Mouse (Mus musculus): ENCODE data around the gene Hbp1. TPM values are rescaled to one million over a fixed set of nuclear protein-coding genes. Genes with fewer than 3 reads are reported as not detected.

Hbp1 gene
- polyA plus RNA-seq, 1 experiment: 94.9 TPM

DNA sequence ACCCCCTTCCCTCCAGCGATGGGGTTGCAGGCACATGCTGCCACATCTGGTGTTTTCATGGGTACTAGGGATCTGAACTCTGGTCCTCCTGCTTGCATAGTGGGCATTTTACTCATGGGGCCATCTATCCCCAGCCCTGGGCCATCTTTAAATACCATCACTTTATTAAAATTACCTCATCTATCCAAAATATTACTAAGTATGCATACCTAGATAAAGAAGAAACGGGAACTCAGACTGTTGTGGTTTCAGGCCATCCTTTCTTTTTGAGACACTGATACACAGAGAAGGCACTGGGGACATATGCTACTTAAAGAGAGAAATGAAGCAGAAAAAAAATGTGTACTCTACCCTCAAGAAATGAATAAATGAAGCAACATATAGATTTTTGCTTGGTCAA is 36.1 kb upstream of the Hbp1 start:
- TF ChIP-seq POLR2A (IDR thresholded peaks at IDR 0.05; ENCODE audit: control insufficient read depth, extremely low read depth, insufficient read depth, low read length, poor library complexity): no peak
- TF ChIP-seq CTCF (IDR thresholded peaks at IDR 0.05; ENCODE audit: borderline replicate concordance, control insufficient read depth, extremely low read depth, insufficient read depth, low read length, poor library complexity): no peak
- WGBS: 88% methylated on average over 2 of the region's 2 CpGs
- no peaks in the 10 kb centered on the region for H3K36me3 ChIP-seq (ENCODE audit: control insufficient read depth, insufficient read depth, low read length)

DNA sequence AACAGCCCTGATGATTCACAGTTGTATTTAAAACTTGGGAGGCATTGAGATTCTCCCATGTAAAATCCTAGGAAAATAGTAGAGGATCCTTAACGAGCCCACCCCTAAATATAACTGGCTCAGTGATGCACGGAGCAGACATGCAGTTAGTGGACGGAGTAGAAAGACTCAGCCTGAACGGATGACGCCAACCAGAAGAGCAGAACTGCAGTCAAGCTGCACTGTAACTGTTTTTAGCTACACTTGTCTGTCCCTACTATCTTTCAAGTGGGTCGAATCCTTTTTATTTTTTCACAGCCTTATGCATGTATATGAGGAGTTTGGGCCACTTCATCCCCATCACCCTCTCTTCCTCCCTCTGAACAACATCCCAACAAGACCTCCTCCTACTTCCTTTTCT is 35.4 kb upstream of the Hbp1 start:
- Histone ChIP-seq H3K27ac (ENCODE audit: control insufficient read depth, insufficient read depth, low read length) (no peak overlapping the region), H3K4me1 (replicated peaks; ENCODE audit: control insufficient read depth, insufficient read depth, low read length) (peaks cover 6% of the 10 kb centered on the region), H3K4me3 (ENCODE audit: control insufficient read depth, insufficient read depth, low read length) (no peak overlapping the region), H3K27me3 (ENCODE audit: control insufficient read depth, insufficient read depth, low read length) (no peaks in the 10 kb centered on the region), H3K36me3 (ENCODE audit: control insufficient read depth, insufficient read depth, low read length) (no peaks in the 10 kb centered on the region)
- no peak for DNase-seq
- TF ChIP-seq POLR2A (IDR thresholded peaks at IDR 0.05; ENCODE audit: control insufficient read depth, extremely low read depth, insufficient read depth, low read length, poor library complexity) (no peak), CTCF (IDR thresholded peaks at IDR 0.05; ENCODE audit: borderline replicate concordance, control insufficient read depth, extremely low read depth, insufficient read depth, low read length, poor library complexity) (no peak)
- WGBS: 93% methylated on average over 6 of the region's 6 CpGs

More for the DNA sequence above, 36.1 kb upstream of the Hbp1 start:
- peaks cover 6% of the 10 kb centered on the region for H3K4me1 ChIP-seq (replicated peaks; ENCODE audit: control insufficient read depth, insufficient read depth, low read length)
- H3K27me3 ChIP-seq (ENCODE audit: control insufficient read depth, insufficient read depth, low read length): no peaks in the 10 kb centered on the region
- no peak for DNase-seq
- no peak overlapping the region for H3K4me3 ChIP-seq (ENCODE audit: control insufficient read depth, insufficient read depth, low read length)
- no peak overlapping the region for H3K27ac ChIP-seq (ENCODE audit: control insufficient read depth, insufficient read depth, low read length)

DNA sequence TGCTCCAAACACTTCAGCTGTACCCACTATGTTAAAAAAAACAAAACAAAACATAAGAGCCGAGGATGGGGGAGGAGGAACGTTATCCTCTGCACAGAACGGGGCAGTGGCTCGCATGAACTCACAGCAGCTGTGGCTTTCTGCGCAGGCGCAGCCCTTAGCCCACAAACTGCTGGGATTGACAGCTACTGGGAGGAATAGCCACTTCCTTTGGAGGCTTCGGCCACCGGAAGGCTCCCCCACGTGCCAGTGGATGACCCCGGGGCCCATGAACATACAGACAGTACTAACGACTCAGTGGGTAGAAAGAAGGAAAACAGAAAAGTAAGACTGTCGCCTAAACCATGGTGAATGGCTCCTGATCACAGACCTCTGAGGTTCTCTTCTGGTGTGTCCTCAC is 34.3 kb upstream of the Hbp1 start:
- H3K4me1 ChIP-seq (replicated peaks; ENCODE audit: control insufficient read depth, insufficient read depth, low read length): peaks cover 6% of the 10 kb centered on the region
- H3K27ac ChIP-seq (ENCODE audit: control insufficient read depth, insufficient read depth, low read length): no peak overlapping the region
- H3K4me3 ChIP-seq (ENCODE audit: control insufficient read depth, insufficient read depth, low read length): no peak overlapping the region
- DNase-seq: no peak
- 12% methylated on average over 12 of the region's 12 CpGs for WGBS
- H3K27me3 ChIP-seq (ENCODE audit: control insufficient read depth, insufficient read depth, low read length): no peaks in the 10 kb centered on the region
- no peaks in the 10 kb centered on the region for H3K36me3 ChIP-seq (ENCODE audit: control insufficient read depth, insufficient read depth, low read length)
- no peak for TF ChIP-seq CTCF (IDR thresholded peaks at IDR 0.05; ENCODE audit: borderline replicate concordance, control insufficient read depth, extremely low read depth, insufficient read depth, low read length, poor library complexity)
- no peak for TF ChIP-seq POLR2A (IDR thresholded peaks at IDR 0.05; ENCODE audit: control insufficient read depth, extremely low read depth, insufficient read depth, low read length, poor library complexity)

DNA sequence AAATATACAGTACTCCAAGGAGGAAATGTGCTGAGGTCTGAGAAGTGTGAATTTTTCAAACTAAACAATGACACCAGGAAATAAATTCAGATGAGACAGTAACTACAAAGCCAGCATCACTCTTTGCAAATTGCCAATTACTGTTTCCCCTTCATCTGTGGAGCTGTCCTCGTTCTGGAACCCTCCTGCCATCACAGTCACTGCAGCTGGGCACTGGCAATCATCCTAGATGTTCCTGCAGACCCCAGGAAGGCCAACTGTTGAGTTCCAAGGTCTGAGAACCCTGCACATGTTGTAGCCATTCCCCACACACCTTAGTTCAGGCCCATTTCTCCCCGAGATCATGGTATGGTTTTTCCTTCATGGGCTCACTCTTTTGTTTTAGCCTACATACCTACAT is 33.9 kb upstream of the Hbp1 start:
- Histone ChIP-seq H3K4me1 (replicated peaks; ENCODE audit: control insufficient read depth, insufficient read depth, low read length) (peaks cover 6% of the 10 kb centered on the region), H3K27me3 (ENCODE audit: control insufficient read depth, insufficient read depth, low read length) (no peaks in the 10 kb centered on the region), H3K4me3 (ENCODE audit: control insufficient read depth, insufficient read depth, low read length) (no peak overlapping the region), H3K27ac (ENCODE audit: control insufficient read depth, insufficient read depth, low read length) (no peak overlapping the region), H3K36me3 (ENCODE audit: control insufficient read depth, insufficient read depth, low read length) (no peaks in the 10 kb centered on the region)
- WGBS: 46% methylated on average over 2 of the region's 2 CpGs
- TF ChIP-seq CTCF (IDR thresholded peaks at IDR 0.05; ENCODE audit: borderline replicate concordance, control insufficient read depth, extremely low read depth, insufficient read depth, low read length, poor library complexity) (no peak), POLR2A (IDR thresholded peaks at IDR 0.05; ENCODE audit: control insufficient read depth, extremely low read depth, insufficient read depth, low read length, poor library complexity) (no peak)
- DNase-seq: no peak

DNA sequence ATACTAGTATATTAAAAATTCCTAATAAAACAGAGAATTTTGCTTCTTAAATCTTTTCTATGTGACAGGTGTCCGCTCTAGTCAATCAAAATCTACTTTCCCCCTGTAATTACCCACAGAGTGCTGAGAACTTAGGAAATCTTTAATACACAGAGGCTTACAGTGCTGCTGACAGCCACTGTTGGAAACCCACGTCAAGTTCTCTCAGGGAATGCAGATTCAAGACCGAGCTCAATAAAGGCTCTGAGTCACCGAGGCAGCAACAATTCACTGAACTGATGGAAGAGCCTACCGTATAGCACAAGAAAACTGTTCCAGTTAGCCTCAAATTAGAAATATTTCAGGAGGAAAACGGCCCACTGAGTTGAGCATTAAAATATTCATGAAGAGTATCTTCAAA is 33.4 kb upstream of the Hbp1 start:
- H3K36me3 ChIP-seq (ENCODE audit: control insufficient read depth, insufficient read depth, low read length): no peaks in the 10 kb centered on the region
- DNase-seq: no peak

DNA sequence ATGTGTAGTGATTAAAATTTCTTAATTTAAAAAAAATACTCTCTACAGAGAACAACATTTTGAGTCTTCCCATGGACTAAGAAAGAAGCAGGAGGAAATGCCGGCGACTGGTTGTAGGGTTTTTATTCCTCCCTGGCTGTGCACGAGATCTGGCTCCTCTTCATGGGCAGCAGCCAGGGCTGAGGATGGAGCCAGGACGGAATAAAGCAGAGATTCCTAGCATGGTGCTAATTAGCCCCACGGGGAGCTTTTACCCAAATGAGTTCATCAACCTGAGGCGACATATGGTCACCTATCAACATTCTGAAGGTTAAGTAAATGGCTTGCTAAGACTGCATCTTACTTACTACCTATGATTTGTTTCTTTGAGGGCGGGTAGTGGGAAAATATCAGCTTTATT is 32.9 kb upstream of the Hbp1 start:
- no peak for TF ChIP-seq CTCF (IDR thresholded peaks at IDR 0.05; ENCODE audit: borderline replicate concordance, control insufficient read depth, extremely low read depth, insufficient read depth, low read length, poor library complexity)
- no peak for TF ChIP-seq POLR2A (IDR thresholded peaks at IDR 0.05; ENCODE audit: control insufficient read depth, extremely low read depth, insufficient read depth, low read length, poor library complexity)
- Histone ChIP-seq H3K27ac (ENCODE audit: control insufficient read depth, insufficient read depth, low read length) (no peak overlapping the region), H3K4me1 (replicated peaks; ENCODE audit: control insufficient read depth, insufficient read depth, low read length) (peaks cover 6% of the 10 kb centered on the region), H3K4me3 (ENCODE audit: control insufficient read depth, insufficient read depth, low read length) (no peak overlapping the region), H3K27me3 (ENCODE audit: control insufficient read depth, insufficient read depth, low read length) (no peaks in the 10 kb centered on the region), H3K36me3 (ENCODE audit: control insufficient read depth, insufficient read depth, low read length) (no peaks in the 10 kb centered on the region)
- no peak for DNase-seq
- WGBS: 94% methylated on average over 7 of the region's 7 CpGs

More for the DNA sequence above, 33.4 kb upstream of the Hbp1 start:
- H3K4me1 ChIP-seq (replicated peaks; ENCODE audit: control insufficient read depth, insufficient read depth, low read length): peaks cover 6% of the 10 kb centered on the region
- TF ChIP-seq CTCF (IDR thresholded peaks at IDR 0.05; ENCODE audit: borderline replicate concordance, control insufficient read depth, extremely low read depth, insufficient read depth, low read length, poor library complexity): no peak
- TF ChIP-seq POLR2A (IDR thresholded peaks at IDR 0.05; ENCODE audit: control insufficient read depth, extremely low read depth, insufficient read depth, low read length, poor library complexity): no peak
- no peak overlapping the region for H3K27ac ChIP-seq (ENCODE audit: control insufficient read depth, insufficient read depth, low read length)
- H3K27me3 ChIP-seq (ENCODE audit: control insufficient read depth, insufficient read depth, low read length): no peaks in the 10 kb centered on the region
- no peak overlapping the region for H3K4me3 ChIP-seq (ENCODE audit: control insufficient read depth, insufficient read depth, low read length)
- WGBS: 95% methylated on average over 6 of the region's 6 CpGs

DNA sequence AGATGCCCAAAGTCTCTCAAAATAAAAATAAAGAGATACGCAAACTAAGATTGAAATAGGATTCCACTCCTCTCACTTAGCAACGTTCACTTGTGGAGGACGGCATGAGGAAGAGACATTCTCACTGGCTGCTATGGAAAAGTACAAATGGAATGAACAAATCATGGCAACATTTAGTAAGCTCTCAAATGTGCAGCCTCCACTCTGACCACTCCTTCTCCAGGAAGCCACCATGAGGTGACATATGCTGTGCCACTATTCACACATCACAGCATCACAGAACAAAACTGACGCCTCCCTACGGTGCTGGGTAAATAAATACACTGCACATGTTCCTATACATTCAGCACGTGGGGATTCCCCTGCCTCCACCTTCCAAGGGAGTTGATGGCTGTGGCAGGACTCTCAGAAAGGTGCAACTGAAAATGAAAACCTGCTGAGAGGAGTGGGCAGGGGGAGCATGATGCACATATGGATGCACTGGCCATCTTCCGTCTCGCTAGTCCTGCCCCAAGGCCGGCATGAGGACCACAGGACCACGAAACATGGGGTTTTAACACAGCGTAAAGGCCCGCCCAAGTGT is 27.4 kb upstream of the Hbp1 start:
- DNase-seq: no peak
- WGBS: 87% methylated on average over 12 of the region's 12 CpGs
- no peak overlapping the region for H3K27ac ChIP-seq (ENCODE audit: control insufficient read depth, insufficient read depth, low read length)
- H3K27me3 ChIP-seq (ENCODE audit: control insufficient read depth, insufficient read depth, low read length): no peaks in the 10 kb centered on the region
- no peaks in the 10 kb centered on the region for H3K36me3 ChIP-seq (ENCODE audit: control insufficient read depth, insufficient read depth, low read length)
- peaks cover 16% of the 10 kb centered on the region for H3K4me1 ChIP-seq (replicated peaks; ENCODE audit: control insufficient read depth, insufficient read depth, low read length)
- no peak for TF ChIP-seq POLR2A (IDR thresholded peaks at IDR 0.05; ENCODE audit: control insufficient read depth, extremely low read depth, insufficient read depth, low read length, poor library complexity)
- TF ChIP-seq CTCF (IDR thresholded peaks at IDR 0.05; ENCODE audit: borderline replicate concordance, control insufficient read depth, extremely low read depth, insufficient read depth, low read length, poor library complexity): no peak
- H3K4me3 ChIP-seq (ENCODE audit: control insufficient read depth, insufficient read depth, low read length): no peak overlapping the region

Data from thymus, adult 2 months (tissue).